Mouse (Mus musculus): ENCODE results near the gene Sdsl. TPM values are rescaled to one million over a fixed set of nuclear protein-coding genes. Genes with fewer than 3 reads are reported as not detected.
A peak's percentile ranks its signal among the peaks of the same experiment; 100 is the strongest.

Gene Sdsl
- total RNA-seq (2014; rRNA removed), result 1.3 and 3.0 TPM in 2 replicates
- polyA plus RNA-seq (2015; fragmentation: Nextera tagmentation; extraction: Ambion mirVana), result 2.3 and 3.1 TPM in 2 replicates

- Histone ChIP-seq H3K4me2 (ENCODE audit: low read depth) (no peak within 1 kb of the TSS), H3K9me3 (ENCODE audit: low read length) (no peaks in the 10 kb centered on the region), H3K4me3 (ENCODE audit: low read depth, low read length) (no peak within 1 kb of the TSS), H3K36me3 (ENCODE audit: insufficient read depth) (no peaks in the 10 kb centered on the region), H3K27ac (ENCODE audit: low read depth, low read length) (no peak within 1 kb of the TSS), H3K4me1 (ENCODE audit: insufficient read depth) (no peaks in the 10 kb centered on the region), H3K27me3 (ENCODE audit: insufficient read depth, low read length) (no peaks in the 10 kb centered on the region), H3K9ac (no peak within 1 kb of the TSS)
- ATAC-seq (no peak), DNase-seq (no peak)
- WGBS, result 85% methylated on average over 8 of the region's 8 CpGs
- no peak for TF ChIP-seq CTCF (IDR thresholded peaks at IDR 0.05; ENCODE audit: low read depth)
These were observed at the start of gene Sdsl for GRCm38 (mm10) chr5:120472770-120473169. TSS of gene Sdsl (minus strand) at chr5:120472810.

GRCm38 (mm10) chr5:120517552-120517951 lies 44.9 kb upstream of the Sdsl start:
- H3K27ac ChIP-seq (ENCODE audit: low read depth, low read length), result no peak overlapping the region
- DNase-seq (no peak), ATAC-seq (no peak)
- TF ChIP-seq CTCF (IDR thresholded peaks at IDR 0.05; ENCODE audit: low read depth), result no peak
- no peaks in the 10 kb centered on the region; the same call in 1 of the 2 replicates for H3K27me3 ChIP-seq (ENCODE audit: insufficient read depth, low read length)
- 51% methylated on average over 9 of the region's 9 CpGs for WGBS
- H3K4me3 ChIP-seq (ENCODE audit: low read depth, low read length), result no peak overlapping the region
- H3K36me3 ChIP-seq (ENCODE audit: insufficient read depth), result no peaks in the 10 kb centered on the region
- H3K4me1 ChIP-seq (ENCODE audit: insufficient read depth), result no peaks in the 10 kb centered on the region
- no peak overlapping the region for H3K4me2 ChIP-seq (ENCODE audit: low read depth)
- H3K9me3 ChIP-seq (ENCODE audit: low read length), result no peaks in the 10 kb centered on the region
- no peak overlapping the region for H3K9ac ChIP-seq

GRCm38 (mm10) chr5:120516221-120516984 lies 43.8 kb upstream of the Sdsl start:
- DNase-seq (no peak), ATAC-seq (no peak)
- H3K9ac ChIP-seq, result no peak overlapping the region
- no peaks in the 10 kb centered on the region for H3K9me3 ChIP-seq (ENCODE audit: low read length)
- H3K4me3 ChIP-seq (ENCODE audit: low read depth, low read length), result no peak overlapping the region
- no peak for TF ChIP-seq CTCF (IDR thresholded peaks at IDR 0.05; ENCODE audit: low read depth)
- H3K36me3 ChIP-seq (ENCODE audit: insufficient read depth), result no peaks in the 10 kb centered on the region
- H3K27ac ChIP-seq (ENCODE audit: low read depth, low read length), result no peak overlapping the region
- no peaks in the 10 kb centered on the region for H3K4me1 ChIP-seq (ENCODE audit: insufficient read depth)
- peaks cover 7% of the 10 kb centered on the region for H3K27me3 ChIP-seq (ENCODE audit: insufficient read depth, low read length)
- no peak overlapping the region for H3K4me2 ChIP-seq (ENCODE audit: low read depth)
- WGBS, result 65% methylated on average over 15 of the region's 15 CpGs

GRCm38 (mm10) chr5:120515451-120515850 lies 42.8 kb upstream of the Sdsl start:
- no peak overlapping the region for H3K9ac ChIP-seq
- no peaks in the 10 kb centered on the region for H3K36me3 ChIP-seq (ENCODE audit: insufficient read depth)
- WGBS, result 75% methylated on average over 7 of the region's 7 CpGs
- ATAC-seq, result no peak
- DNase-seq, result no peak
- TF ChIP-seq CTCF (IDR thresholded peaks at IDR 0.05; ENCODE audit: low read depth), result peak; percentile 25; the same call in 1 of the 2 replicates
- H3K27ac ChIP-seq (ENCODE audit: low read depth, low read length), result no peak overlapping the region
- H3K9me3 ChIP-seq (ENCODE audit: low read length), result no peaks in the 10 kb centered on the region
- H3K4me1 ChIP-seq (ENCODE audit: insufficient read depth), result peaks cover 3% of the 10 kb centered on the region; the same call in 1 of the 2 replicates
- H3K4me2 ChIP-seq (ENCODE audit: low read depth), result no peak overlapping the region
- H3K27me3 ChIP-seq (ENCODE audit: insufficient read depth, low read length), result peaks cover 10% of the 10 kb centered on the region
- H3K4me3 ChIP-seq (ENCODE audit: low read depth, low read length), result no peak overlapping the region

GRCm38 (mm10) chr5:120514754-120515153 lies 42.1 kb upstream of the Sdsl start:
- Histone ChIP-seq H3K9me3 (ENCODE audit: low read length) (no peaks in the 10 kb centered on the region), H3K4me1 (ENCODE audit: insufficient read depth) (peaks cover 3% of the 10 kb centered on the region; the same call in 1 of the 2 replicates), H3K4me3 (ENCODE audit: low read depth, low read length) (no peak overlapping the region), H3K4me2 (ENCODE audit: low read depth) (no peak overlapping the region), H3K9ac (no peak overlapping the region), H3K36me3 (ENCODE audit: insufficient read depth) (no peaks in the 10 kb centered on the region), H3K27ac (ENCODE audit: low read depth, low read length) (no peak overlapping the region), H3K27me3 (ENCODE audit: insufficient read depth, low read length) (peaks cover 10% of the 10 kb centered on the region)
- 30% methylated on average over 4 of the region's 4 CpGs for WGBS
- no peak for ATAC-seq
- DNase-seq, result no peak
- TF ChIP-seq CTCF (IDR thresholded peaks at IDR 0.05; ENCODE audit: low read depth), result no peak

GRCm38 (mm10) chr5:120514031-120514677 lies 41.5 kb upstream of the Sdsl start:
- Histone ChIP-seq H3K4me3 (ENCODE audit: low read depth, low read length) (no peak overlapping the region), H3K9ac (no peak overlapping the region), H3K4me2 (ENCODE audit: low read depth) (no peak overlapping the region), H3K27me3 (ENCODE audit: insufficient read depth, low read length) (peaks cover 10% of the 10 kb centered on the region), H3K36me3 (ENCODE audit: insufficient read depth) (no peaks in the 10 kb centered on the region), H3K9me3 (ENCODE audit: low read length) (no peaks in the 10 kb centered on the region), H3K27ac (ENCODE audit: low read depth, low read length) (no peak overlapping the region), H3K4me1 (ENCODE audit: insufficient read depth) (peaks cover 3% of the 10 kb centered on the region; the same call in 1 of the 2 replicates)
- ATAC-seq (no peak), DNase-seq (no peak)
- no peak for TF ChIP-seq CTCF (IDR thresholded peaks at IDR 0.05; ENCODE audit: low read depth)
- 91% methylated on average over 9 of the region's 9 CpGs for WGBS

All from forebrain, postnatal 0 days (tissue).